20 mouse cellular contexts compared by ENCODE assay signal in the genomic region with DNA sequence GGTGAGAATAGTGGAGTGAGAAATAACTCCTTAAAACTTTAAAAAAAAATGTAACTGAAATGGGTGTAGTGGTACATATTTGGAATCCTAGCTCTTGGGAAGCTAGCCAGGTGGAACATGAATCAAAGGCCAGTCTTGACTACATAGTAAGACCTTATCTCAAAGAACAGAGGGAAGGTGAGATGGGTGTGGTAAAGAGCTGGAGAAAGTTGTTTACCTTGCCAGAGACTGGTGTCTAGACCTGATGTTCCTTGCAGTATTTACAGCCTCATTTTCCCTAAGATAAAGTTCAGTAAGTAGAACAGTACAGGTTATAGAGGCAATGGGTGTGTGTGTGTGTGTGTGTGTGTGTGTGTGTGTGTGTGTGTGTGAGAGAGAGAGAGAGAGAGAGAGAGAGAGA. TPM values are rescaled to one million over a fixed set of nuclear protein-coding genes. Genes with fewer than 3 reads are reported as not detected.
"Had no signal": no experiment of that assay in that cellular context is flagged by ENCODE, and none has a peak within 500 bp of the region (broad histone marks: within the 10 kb centered on the region; RNA-seq: fewer than 3 reads in every experiment).

No protein-coding gene starts in this region.

- H3K4me1 ChIP-seq: lung, embryonic 15.5 days; midbrain, embryonic 12.5 days; midbrain, embryonic 15.5 days; neural tube, embryonic 12.5 days; neural tube, embryonic 15.5 days had no signal

- ATAC-seq: midbrain, embryonic 15.5 days had no signal

- DNase-seq: kidney, adult 2 months; kidney, postnatal 25 days; layer of hippocampus, postnatal 36 days; lung, adult 18-20 months; lung, postnatal 14 days; right cerebral cortex, adult 18-20 months; right cerebral cortex, postnatal 14 days; right cerebral cortex, postnatal 4 days; thymus, postnatal 25 days had no signal

- H3K27ac ChIP-seq: kidney, postnatal 0 days; left cerebral cortex, adult 2 months; liver, embryonic 14.5 days; lung, embryonic 15.5 days; midbrain, embryonic 12.5 days; midbrain, embryonic 15.5 days; neural tube, embryonic 12.5 days; neural tube, embryonic 15.5 days had no signal

- H3K4me3 ChIP-seq: left cerebral cortex, adult 2 months; lung, embryonic 15.5 days; midbrain, embryonic 12.5 days; midbrain, embryonic 15.5 days; neural tube, embryonic 12.5 days; neural tube, embryonic 15.5 days had no signal

- H3K9ac ChIP-seq: liver, embryonic 14.5 days; lung, embryonic 15.5 days; midbrain, embryonic 12.5 days; midbrain, embryonic 15.5 days; neural tube, embryonic 12.5 days; neural tube, embryonic 15.5 days had no signal

- H3K4me2 ChIP-seq: lung, embryonic 15.5 days; midbrain, embryonic 12.5 days; midbrain, embryonic 15.5 days; neural tube, embryonic 12.5 days; neural tube, embryonic 15.5 days had no signal

- H3K9me3 ChIP-seq: lung, embryonic 15.5 days; midbrain, embryonic 12.5 days; midbrain, embryonic 15.5 days; neural tube, embryonic 12.5 days; neural tube, embryonic 15.5 days had no signal

- H3K27me3 ChIP-seq: lung, embryonic 15.5 days; midbrain, embryonic 12.5 days; midbrain, embryonic 15.5 days; neural tube, embryonic 12.5 days; neural tube, embryonic 15.5 days had no signal

RNA-seq across cellular contexts. Expression of gene Gpr75, which starts 12.7 kb away (rescaled TPM):
- total RNA-seq: liver, adult 2 months; megakaryocyte progenitor cell, adult 5-6 weeks had no signal
- polyA plus RNA-seq: thymus, postnatal 0 days had no signal
